Mouse (Mus musculus) liver, embryonic 14.5 days (tissue): ENCODE measurements around the gene Ntsr1. TPM values are rescaled to one million over a fixed set of nuclear protein-coding genes. Genes with fewer than 3 reads are reported as not detected.
A peak's percentile ranks its signal among the peaks of the same experiment; 100 is the strongest.

Experiments used
- ATAC-seq: fragments of 200-750 bp; cut with Nextera tagmentation; 2 replicates; pipeline ENCODE4 v1.8.0; 2017; ENCODE audit warnings: moderate number of reproducible peaks, mild to moderate bottlenecking, moderate library complexity; ENCODE audit not compliant: insufficient read depth
- DNase-seq, 3 experiments: peaks; one replicate each; pipeline ENCODE4 v3.0.0-alpha.2; 2012 to 2013; ENCODE audit warnings: low read depth in 3 of 3, low spot score in 3 of 3
- H3K27ac ChIP-seq: fragments of 300-500 bp; sonication (generic); 2 replicates; pipeline ENCODE4 v1.5.1; 2014; ENCODE audit warnings: moderate library complexity, mild to moderate bottlenecking, control low read depth, inconsistent platforms
- H3K27me3 ChIP-seq: fragments of 300-500 bp; sonication (generic); 2 replicates; pipeline ENCODE4 v1.6.1; 2014; ENCODE audit warnings: mild to moderate bottlenecking, low read length, moderate library complexity; ENCODE audit not compliant: control insufficient read depth, insufficient read depth
- H3K36me3 ChIP-seq: fragments of 300-500 bp; sonication (generic); replicated peaks from 2 replicates; pipeline ENCODE4 v1.6.1; 2014; ENCODE audit warnings: low read depth; ENCODE audit not compliant: control insufficient read depth, insufficient read depth
- H3K4me1 ChIP-seq, 2 experiments: fragments of 200-500 bp in 1 of 2; fragments of 300-500 bp in 1 of 2; sonication (generic) in 1 of 2; replicated peaks; 2 replicates each; pipeline ENCODE4 v1.6.1; 2012 to 2014; ENCODE audit warnings: antibody characterized with exemption in 1 of 2, inconsistent platforms in 1 of 2, low read length in 1 of 2; ENCODE audit not compliant: control insufficient read depth in 2 of 2, insufficient read depth in 2 of 2
- H3K4me2 ChIP-seq: fragments of 300-500 bp; sonication (generic); 2 replicates; pipeline ENCODE4 v1.6.1; 2014; ENCODE audit warnings: low read depth, mild to moderate bottlenecking, control low read depth, moderate library complexity
- H3K4me3 ChIP-seq, 2 experiments: fragments of 200-500 bp in 1 of 2; fragments of 300-500 bp in 1 of 2; sonication (generic) in 1 of 2; 2 replicates each; pipeline ENCODE4 v1.5.1; 2012 to 2014; ENCODE audit warnings: low read depth in 2 of 2, low read length in 2 of 2, mild to moderate bottlenecking in 2 of 2, control low read depth in 1 of 2, inconsistent platforms in 1 of 2, moderate library complexity in 1 of 2; ENCODE audit not compliant: insufficient read depth in 1 of 2
- H3K9ac ChIP-seq: fragments of 300-500 bp; sonication (generic); replicated peaks from 2 replicates; pipeline ENCODE4 v1.6.1; 2014; ENCODE audit warnings: mild to moderate bottlenecking, control low read depth, moderate library complexity
- H3K9me3 ChIP-seq: fragments of 300-500 bp; sonication (generic); 2 replicates; pipeline ENCODE4 v1.6.1; 2016; ENCODE audit warnings: low read length, mixed read lengths; ENCODE audit not compliant: control insufficient read depth
- CTCF ChIP-seq: IDR thresholded peaks from 2 replicates; pipeline ENCODE4 v1.5.1; 2016; ENCODE audit warnings: antibody characterized with exemption, low read depth, control low read depth
- EP300 ChIP-seq: IDR thresholded peaks from 2 replicates; pipeline ENCODE4 v1.6.1; 2016; ENCODE audit warnings: antibody characterized with exemption, low read depth
- WGBS: fragments of 180-500 bp; shearing (Covaris S2); extraction: QIAGEN DNeasy Blood & Tissue Kit; methylation state at CpG from one replicate; pipeline ENCODE4 v1.1.7; 2014; ENCODE audit not compliant: insufficient replicate concordance; 5-methylcytosine and 5-hydroxymethylcytosine counted together
- polyA plus RNA-seq, 2 experiments: library from polyadenylated mRNA; depleted of rRNA in 1 of 2; stranded (reverse) in 1 of 2; unstranded in 1 of 2; fragments of >200 nt; fragmentation: Nextera tagmentation in 1 of 2; extraction: Ambion mirVana in 1 of 2; gene quantifications; 2 replicates each; pipeline versions ENCODE4 v1.2.1 to v1.2.3; 2012 to 2014

Ntsr1 gene
- polyA plus RNA-seq, 2 experiments = 0.04 TPM; not detected in 1

GRCm38 (mm10) chr2:180582481-180583153, 82.8 kb downstream of the Ntsr1 start:
- ATAC-seq (peak; percentile 83), DNase-seq (peak; percentile 80 to 84 (median 82))
- H3K27me3 ChIP-seq = no peaks in the 10 kb centered on the region; the same call in 1 of the 2 replicates
- no peaks in the 10 kb centered on the region; the same call in 1 of the 2 replicates for H3K36me3 ChIP-seq
- H3K4me3 ChIP-seq = peak overlapping the region; percentile 71 to 78
- TF ChIP-seq EP300 = no peak
- peak; percentile 96 for TF ChIP-seq CTCF
- H3K9ac ChIP-seq = peak overlapping the region; percentile 83
- H3K9me3 ChIP-seq = no peaks in the 10 kb centered on the region
- under 1% methylated on average over 55 of the region's 57 CpGs for WGBS
- H3K4me1 ChIP-seq = peaks cover 0 to 12% of the 10 kb centered on the region in 2 experiments; a peak in 2 of 4 replicates
- H3K4me2 ChIP-seq = peak overlapping the region; percentile 76
- H3K27ac ChIP-seq = no peak overlapping the region; the same call in 1 of the 2 replicates

GRCm38 (mm10) chr2:180583154-180583507, 83.4 kb downstream of the Ntsr1 start:
- peak; percentile 24; the same call in 1 of the 2 replicates for ATAC-seq
- H3K27ac ChIP-seq = no peak overlapping the region; the same call in 1 of the 2 replicates
- H3K4me3 ChIP-seq = peak overlapping the region; percentile 71 to 78
- H3K9ac ChIP-seq = peak overlapping the region; percentile 83
- H3K9me3 ChIP-seq = no peaks in the 10 kb centered on the region
- WGBS = 15% methylated on average over 7 of the region's 7 CpGs
- H3K4me1 ChIP-seq = peaks cover 0 to 12% of the 10 kb centered on the region in 2 experiments; a peak in 2 of 4 replicates
- H3K36me3 ChIP-seq = no peaks in the 10 kb centered on the region; the same call in 1 of the 2 replicates
- DNase-seq = no peak
- peak overlapping the region; percentile 76 for H3K4me2 ChIP-seq
- no peaks in the 10 kb centered on the region; the same call in 1 of the 2 replicates for H3K27me3 ChIP-seq
- TF ChIP-seq CTCF (no peak), EP300 (no peak)

DNA sequence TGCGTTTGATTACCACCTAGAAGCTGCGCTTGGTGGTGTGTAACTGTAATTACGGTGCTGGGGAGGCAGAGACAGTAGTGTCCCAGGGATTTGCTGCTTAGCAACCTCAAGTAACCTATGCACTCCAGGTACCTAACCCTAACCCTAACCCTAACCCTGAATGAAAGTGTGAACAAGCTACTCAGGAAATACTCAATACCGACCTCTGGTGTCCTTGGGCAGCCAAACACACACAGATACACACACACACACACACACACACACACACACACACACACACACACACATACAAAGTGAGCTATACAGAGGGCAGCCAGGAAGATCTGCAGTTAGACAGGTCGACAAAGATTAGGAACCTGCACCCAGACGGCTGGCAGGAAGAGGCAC, 89.0 kb downstream of the Ntsr1 start:
- WGBS = 42% methylated on average over 6 of the region's 6 CpGs
- DNase-seq = no peak
- Histone ChIP-seq H3K9me3 (no peaks in the 10 kb centered on the region), H3K4me3 (peak overlapping the region; percentile 89 to 99), H3K36me3 (peaks cover 8% of the 10 kb centered on the region), H3K9ac (peak overlapping the region; percentile 95), H3K4me2 (peak overlapping the region; percentile 87), H3K27ac (no peak overlapping the region), H3K27me3 (no peaks in the 10 kb centered on the region), H3K4me1 (peaks cover 0 to 8% of the 10 kb centered on the region in 2 experiments; a peak in 2 of 4 replicates)
- TF ChIP-seq EP300 (no peak), CTCF (peak; percentile 33)
- ATAC-seq = peak; percentile 9; the same call in 1 of the 2 replicates

DNA sequence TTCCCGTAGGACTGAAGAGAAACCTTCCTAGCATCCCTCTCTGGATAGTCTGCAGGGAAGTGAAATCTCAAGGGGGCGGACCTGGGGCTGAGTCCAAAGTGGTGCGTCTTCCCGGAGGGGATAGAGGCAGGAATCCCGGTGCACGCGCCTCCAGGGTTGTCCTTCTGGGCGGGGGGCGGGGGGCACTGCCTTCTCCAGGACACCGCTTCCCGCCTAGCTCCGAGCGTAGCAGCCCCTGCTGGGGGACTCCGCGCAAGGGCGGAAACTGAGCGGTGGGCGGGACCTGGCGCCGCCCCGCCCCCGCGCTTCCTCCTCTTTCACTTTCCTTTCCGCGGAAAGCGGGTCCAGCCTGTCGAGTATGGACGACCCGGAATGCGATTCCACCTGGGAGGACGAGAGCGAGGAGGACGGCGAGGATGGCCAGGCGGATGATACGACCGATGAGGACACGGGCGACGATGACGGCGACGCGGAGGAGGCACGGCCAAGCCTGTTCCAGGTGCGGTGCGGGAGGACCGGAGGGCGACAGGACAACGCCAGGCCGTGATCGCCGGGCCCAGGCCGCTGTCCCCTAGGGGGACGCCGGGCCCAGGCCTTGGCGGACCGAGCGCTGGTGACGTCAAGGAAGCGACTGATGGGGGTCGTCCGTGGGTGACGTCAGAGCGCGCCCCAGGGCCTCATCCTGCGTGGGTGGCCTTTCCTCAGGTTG, 89.5 kb downstream of the Ntsr1 start, which contains the start of gene Ogfr:
Gene Ogfr (plus strand): TSS at position 123 of the 709 bp plus-strand sequence.
- H3K4me1 ChIP-seq = peaks cover 0 to 6% of the 10 kb centered on the region in 2 experiments; a peak in 2 of 4 replicates
- H3K9me3 ChIP-seq = no peaks in the 10 kb centered on the region
- H3K27me3 ChIP-seq = no peaks in the 10 kb centered on the region
- ATAC-seq (peak; percentile 87), DNase-seq (peak; percentile 54 to 63 (median 59))
- peak within 1 kb of the TSS; percentile 55 for H3K27ac ChIP-seq
- under 1% methylated on average over 65 of the region's 67 CpGs for WGBS
- H3K36me3 ChIP-seq = peaks cover 10% of the 10 kb centered on the region
- H3K4me3 ChIP-seq = peak within 1 kb of the TSS; percentile 89 to 99
- peak within 1 kb of the TSS; percentile 95 for H3K9ac ChIP-seq
- H3K4me2 ChIP-seq = peak within 1 kb of the TSS; percentile 87
- TF ChIP-seq EP300 = no peak
- peak; percentile 49 for TF ChIP-seq CTCF

Other genes starting within 250 kb of the Ntsr1 start
- 1,402 and 1,840 TPM in 2 replicates for gene Rps21, start 242.6 kb upstream of the Ntsr1 start, polyA plus RNA-seq (2012; rRNA removed)
- gene Rps21, start 242.6 kb upstream of the Ntsr1 start, polyA plus RNA-seq (2014; fragmentation: Nextera tagmentation; extraction: Ambion mirVana) = 511 and 539 TPM in 2 replicates
- gene Cables2, start 226.5 kb upstream of the Ntsr1 start, polyA plus RNA-seq (2012; rRNA removed) = 4.9 and 5.6 TPM in 2 replicates
- gene Cables2, start 226.5 kb upstream of the Ntsr1 start, polyA plus RNA-seq (2014; fragmentation: Nextera tagmentation; extraction: Ambion mirVana) = 3.3 and 4.9 TPM in 2 replicates
- gene Rbbp8nl, start 210.1 kb upstream of the Ntsr1 start, polyA plus RNA-seq (2012; rRNA removed) = 0.02 TPM in 2 replicates
- not detected in 2 replicates for gene Rbbp8nl, start 210.1 kb upstream of the Ntsr1 start, polyA plus RNA-seq (2014; fragmentation: Nextera tagmentation; extraction: Ambion mirVana)
- 0.27 and 0.35 TPM in 2 replicates for gene Gata5, start 165.3 kb upstream of the Ntsr1 start, polyA plus RNA-seq (2012; rRNA removed)
- 0.20 and 0.22 TPM in 2 replicates for gene Gata5, start 165.3 kb upstream of the Ntsr1 start, polyA plus RNA-seq (2014; fragmentation: Nextera tagmentation; extraction: Ambion mirVana)
- gene Slco4a1, start 43.7 kb upstream of the Ntsr1 start, polyA plus RNA-seq (2012; rRNA removed) = 0.65 and 0.69 TPM in 2 replicates
- gene Slco4a1, start 43.7 kb upstream of the Ntsr1 start, polyA plus RNA-seq (2014; fragmentation: Nextera tagmentation; extraction: Ambion mirVana) = 0.28 and 0.53 TPM in 2 replicates
- 10.5 and 10.8 TPM in 2 replicates for gene Mrgbp, start 81.3 kb downstream of the Ntsr1 start, polyA plus RNA-seq (2012; rRNA removed)
- 7.1 and 7.4 TPM in 2 replicates for gene Mrgbp, start 81.3 kb downstream of the Ntsr1 start, polyA plus RNA-seq (2014; fragmentation: Nextera tagmentation; extraction: Ambion mirVana)
- gene Ogfr, start 89.3 kb downstream of the Ntsr1 start, polyA plus RNA-seq (2012; rRNA removed) = 11.5 and 20.2 TPM in 2 replicates
- 18.0 and 21.2 TPM in 2 replicates for gene Ogfr, start 89.3 kb downstream of the Ntsr1 start, polyA plus RNA-seq (2014; fragmentation: Nextera tagmentation; extraction: Ambion mirVana)
- gene Col9a3, start 97.8 kb downstream of the Ntsr1 start, polyA plus RNA-seq (2012; rRNA removed) = 0.55 and 1.2 TPM in 2 replicates
- gene Col9a3, start 97.8 kb downstream of the Ntsr1 start, polyA plus RNA-seq (2014; fragmentation: Nextera tagmentation; extraction: Ambion mirVana) = 0.71 and 0.80 TPM in 2 replicates
- gene Tcfl5, start 142.7 kb downstream of the Ntsr1 start, polyA plus RNA-seq (2012; rRNA removed) = 0.16 and 0.23 TPM in 2 replicates
- gene Tcfl5, start 142.7 kb downstream of the Ntsr1 start, polyA plus RNA-seq (2014; fragmentation: Nextera tagmentation; extraction: Ambion mirVana) = not detected in 2 replicates
- 9.1 and 12.2 TPM in 2 replicates for gene Dido1, start 210.0 kb downstream of the Ntsr1 start, polyA plus RNA-seq (2012; rRNA removed)
- gene Dido1, start 210.0 kb downstream of the Ntsr1 start, polyA plus RNA-seq (2014; fragmentation: Nextera tagmentation; extraction: Ambion mirVana) = 10.4 and 12.2 TPM in 2 replicates
- gene Gid8, start 210.1 kb downstream of the Ntsr1 start, polyA plus RNA-seq (2012; rRNA removed) = 62.6 and 87.4 TPM in 2 replicates
- gene Gid8, start 210.1 kb downstream of the Ntsr1 start, polyA plus RNA-seq (2014; fragmentation: Nextera tagmentation; extraction: Ambion mirVana) = 121 and 127 TPM in 2 replicates
- 7.7 and 10.5 TPM in 2 replicates for gene Slc17a9, start 225.3 kb downstream of the Ntsr1 start, polyA plus RNA-seq (2012; rRNA removed)
- gene Slc17a9, start 225.3 kb downstream of the Ntsr1 start, polyA plus RNA-seq (2014; fragmentation: Nextera tagmentation; extraction: Ambion mirVana) = 5.6 and 6.8 TPM in 2 replicates